Mouse (Mus musculus): Measurements from ENCODE around the gene Mpi.

DNA sequence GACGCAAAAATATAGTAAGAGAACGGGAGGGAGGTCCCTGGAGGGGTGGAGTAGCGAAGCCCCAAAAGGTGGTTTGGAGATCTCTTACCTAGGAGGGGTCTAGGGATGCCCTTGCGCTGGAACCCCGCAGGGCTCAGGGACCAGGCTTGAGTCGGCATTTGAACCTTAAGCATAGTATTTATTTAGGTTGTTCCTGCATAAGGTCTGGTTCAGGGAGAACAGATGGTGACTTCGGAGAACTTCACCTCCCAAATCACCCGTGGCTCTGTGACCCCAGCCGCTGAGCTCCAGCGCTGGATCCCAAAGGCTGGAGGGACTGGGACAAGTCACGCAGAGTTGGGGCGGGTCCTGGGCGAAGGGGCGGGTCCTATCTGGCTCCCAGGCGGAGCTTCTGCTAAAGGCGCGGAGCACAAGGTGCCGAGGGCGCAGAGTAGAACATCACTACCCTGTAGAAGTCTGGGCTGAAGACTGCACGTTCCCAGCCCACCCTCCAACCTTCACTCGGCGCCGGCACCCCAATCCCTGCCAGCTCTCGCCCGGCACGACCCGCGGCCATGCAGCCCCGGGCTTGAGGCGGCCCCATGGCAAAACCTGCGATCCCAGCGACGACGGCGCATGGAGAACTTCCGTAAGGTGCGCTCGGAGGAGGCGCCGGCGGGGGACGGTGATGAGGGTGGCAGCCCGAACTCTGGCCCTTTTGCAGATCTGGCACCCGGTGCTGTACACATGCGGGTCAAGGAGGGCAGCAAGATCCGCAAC is 48.8 kb downstream of the Mpi start, which contains the start of gene Rpp25:
- TF ChIP-seq CTCF (IDR thresholded peaks at IDR 0.05; ENCODE audit: low read depth): no peak
- TF ChIP-seq EP300 (IDR thresholded peaks at IDR 0.05; ENCODE audit: low read depth): no peak

All from liver, postnatal 0 days (tissue).